Mouse (Mus musculus) hindbrain, embryonic 12.5 days (tissue): ENCODE measurements around the gene Ube2j2. TPM values are rescaled to one million over a fixed set of nuclear protein-coding genes. Genes with fewer than 3 reads are reported as not detected.

Source experiments
- ATAC-seq: fragments of 200-750 bp; cut with Nextera tagmentation; 2 replicates; pipeline ENCODE4 v1.8.0; 2017; ENCODE audit warnings: moderate TSS enrichment; ENCODE audit not compliant: low FRiP score
- H3K27ac ChIP-seq: fragments of 300-500 bp; sonication (generic); 2 replicates; pipeline ENCODE4 v1.5.1; 2016; ENCODE audit warnings: mild to moderate bottlenecking
- H3K27me3 ChIP-seq: fragments of 300-500 bp; sonication (generic); 2 replicates; pipeline ENCODE4 v1.6.1; 2016; ENCODE audit warnings: mild to moderate bottlenecking
- H3K36me3 ChIP-seq: fragments of 300-500 bp; sonication (generic); 2 replicates; pipeline ENCODE4 v1.6.1; 2016; ENCODE audit warnings: mild to moderate bottlenecking
- H3K4me1 ChIP-seq: fragments of 300-500 bp; sonication (generic); 2 replicates; pipeline ENCODE4 v1.6.1; 2016
- H3K4me2 ChIP-seq: fragments of 300-500 bp; sonication (generic); replicated peaks from 2 replicates; pipeline ENCODE4 v1.6.1; 2016; ENCODE audit warnings: mild to moderate bottlenecking
- H3K4me3 ChIP-seq: fragments of 300-500 bp; sonication (generic); 2 replicates; pipeline ENCODE4 v1.5.1; 2016; ENCODE audit warnings: mild to moderate bottlenecking
- H3K9ac ChIP-seq: fragments of 300-500 bp; sonication (generic); 2 replicates; pipeline ENCODE4 v1.6.1; 2016; ENCODE audit warnings: mild to moderate bottlenecking, moderate library complexity
- H3K9me3 ChIP-seq: fragments of 300-500 bp; sonication (generic); replicated peaks from 2 replicates; pipeline ENCODE4 v1.6.1; 2016; ENCODE audit warnings: mild to moderate bottlenecking
- WGBS: fragments of 180-500 bp; shearing (Covaris S2); methylation state at CpG from one replicate; pipeline ENCODE4 v1.1.7; 2016; 5-methylcytosine and 5-hydroxymethylcytosine counted together
- polyA plus RNA-seq: library from polyadenylated mRNA; unstranded; fragments of >200 nt; fragmentation: Nextera tagmentation; extraction: Ambion mirVana; gene quantifications from 2 replicates; pipeline ENCODE4 v1.2.1, GENCODE M21; 2016

Gene Ube2j2
- polyA plus RNA-seq, 1 experiment from 2014 or later: 149 TPM

DNA sequence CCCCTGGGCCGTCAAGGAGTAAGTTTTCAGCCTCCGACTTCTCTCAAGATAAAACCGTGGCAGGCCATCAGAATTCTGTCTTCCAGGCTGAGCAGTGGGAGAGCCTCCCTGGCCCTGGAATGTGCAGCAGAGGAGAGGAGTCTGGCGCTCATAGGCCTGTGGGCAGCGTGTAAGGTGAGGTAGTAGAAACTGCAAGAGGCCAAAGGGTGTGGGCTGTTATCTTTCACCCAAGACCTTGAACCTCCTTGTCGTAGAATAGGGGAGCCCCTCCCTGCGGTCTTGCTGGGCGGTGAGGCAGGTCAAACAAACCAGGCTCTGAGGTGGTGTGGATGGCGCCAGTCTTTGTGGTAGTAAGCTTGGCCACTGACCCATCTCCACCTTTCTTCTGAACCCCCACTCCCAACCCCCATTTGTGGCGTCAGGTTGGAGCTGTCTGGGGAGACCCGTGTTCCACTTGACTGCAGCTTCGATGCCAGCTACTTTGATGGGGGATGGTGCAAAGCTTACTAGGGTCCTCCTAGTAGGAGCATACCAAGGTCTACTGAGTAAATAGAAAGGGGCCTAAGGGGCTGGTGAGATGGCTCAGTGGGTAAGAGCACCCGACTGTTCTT lies 25.5 kb downstream of the Ube2j2 start:
- H3K4me1 ChIP-seq: no peaks in the 10 kb centered on the region
- H3K9me3 ChIP-seq: no peaks in the 10 kb centered on the region
- H3K4me2 ChIP-seq: no peak overlapping the region
- H3K4me3 ChIP-seq: no peak overlapping the region
- H3K27me3 ChIP-seq: no peaks in the 10 kb centered on the region
- peaks cover 24% of the 10 kb centered on the region for H3K36me3 ChIP-seq
- no peak for ATAC-seq
- H3K9ac ChIP-seq: no peak overlapping the region
- 83% methylated on average over 13 of the region's 13 CpGs for WGBS
- no peak overlapping the region for H3K27ac ChIP-seq

DNA sequence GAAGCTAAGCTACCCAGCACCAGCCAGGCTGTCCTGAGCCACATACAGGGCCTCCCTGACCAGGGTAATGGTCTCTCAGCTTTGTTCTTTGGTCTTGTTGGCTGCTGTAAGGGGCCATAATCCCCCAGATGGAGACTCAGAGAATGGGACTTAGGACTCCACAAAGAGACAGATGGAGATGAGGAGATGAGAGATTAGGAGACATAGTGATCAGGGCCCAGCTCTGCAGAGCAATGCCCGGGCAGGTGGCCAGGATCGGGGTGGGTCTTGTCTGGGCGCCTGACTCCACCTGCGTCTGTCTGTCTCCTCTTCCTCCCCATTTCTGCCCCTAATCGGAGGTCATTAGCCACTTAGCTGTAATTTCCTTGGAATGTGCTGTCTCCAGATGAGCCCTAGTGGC lies 26.7 kb downstream of the Ube2j2 start:
- 89% methylated on average over 5 of the region's 5 CpGs for WGBS
- Histone ChIP-seq H3K9me3 (no peaks in the 10 kb centered on the region), H3K4me2 (no peak overlapping the region), H3K9ac (no peak overlapping the region), H3K4me3 (no peak overlapping the region), H3K4me1 (no peaks in the 10 kb centered on the region), H3K27ac (no peak overlapping the region), H3K27me3 (no peaks in the 10 kb centered on the region), H3K36me3 (peaks cover 14% of the 10 kb centered on the region)
- ATAC-seq: no peak

DNA sequence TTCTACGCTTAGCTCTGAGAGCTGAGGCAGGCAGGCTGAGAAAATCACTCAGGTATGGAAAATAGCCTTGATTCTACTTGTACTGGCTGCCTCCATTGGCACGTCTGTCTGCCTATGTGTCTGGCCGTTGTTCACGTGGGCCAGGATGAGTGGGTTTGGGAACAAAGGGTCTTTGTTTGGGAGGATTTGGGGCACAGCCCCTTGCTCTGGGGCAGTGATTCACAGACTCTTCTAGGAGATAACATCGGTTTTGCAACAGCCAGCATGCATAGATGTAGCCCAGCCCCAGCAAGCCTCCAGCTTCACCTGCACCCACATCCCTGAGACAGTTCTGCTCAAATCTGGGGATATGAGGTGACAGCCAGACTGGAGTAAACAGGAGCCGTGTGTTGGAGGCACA lies 29.0 kb downstream of the Ube2j2 start:
- 66% methylated on average over 6 of the region's 6 CpGs for WGBS
- no peak overlapping the region for H3K9ac ChIP-seq
- H3K9me3 ChIP-seq: peaks cover 4% of the 10 kb centered on the region; the same call in 1 of the 2 replicates
- H3K4me3 ChIP-seq: no peak overlapping the region
- no peak overlapping the region for H3K4me2 ChIP-seq
- no peaks in the 10 kb centered on the region for H3K27me3 ChIP-seq
- ATAC-seq: no peak
- no peaks in the 10 kb centered on the region for H3K4me1 ChIP-seq
- H3K27ac ChIP-seq: no peak overlapping the region
- no peaks in the 10 kb centered on the region for H3K36me3 ChIP-seq

DNA sequence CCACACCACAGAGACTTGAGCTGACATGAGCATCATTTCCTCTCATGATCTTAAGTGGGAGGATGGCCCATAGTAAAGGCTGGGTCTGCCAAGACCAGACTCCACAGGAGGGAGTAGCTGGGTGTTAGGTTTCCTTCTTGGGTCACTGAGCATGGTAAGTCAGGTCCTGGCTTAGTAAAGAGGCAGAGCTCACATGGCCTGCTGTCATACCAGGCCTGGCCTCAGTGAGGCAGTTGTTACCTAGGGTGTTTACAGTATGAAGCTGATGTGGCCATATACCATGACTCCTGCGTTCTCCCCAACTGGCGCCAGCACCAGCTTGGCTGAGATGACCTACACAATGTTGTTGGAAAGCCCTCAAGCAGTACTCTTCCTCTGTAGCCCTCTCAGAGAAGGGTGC lies 29.6 kb downstream of the Ube2j2 start:
- Histone ChIP-seq H3K4me1 (no peaks in the 10 kb centered on the region), H3K4me2 (no peak overlapping the region), H3K27ac (no peak overlapping the region), H3K9ac (no peak overlapping the region), H3K4me3 (no peak overlapping the region), H3K36me3 (no peaks in the 10 kb centered on the region), H3K27me3 (no peaks in the 10 kb centered on the region), H3K9me3 (peaks cover 4% of the 10 kb centered on the region; the same call in 1 of the 2 replicates)
- 86% methylated on average over 2 of the region's 2 CpGs for WGBS
- ATAC-seq: no peak

DNA sequence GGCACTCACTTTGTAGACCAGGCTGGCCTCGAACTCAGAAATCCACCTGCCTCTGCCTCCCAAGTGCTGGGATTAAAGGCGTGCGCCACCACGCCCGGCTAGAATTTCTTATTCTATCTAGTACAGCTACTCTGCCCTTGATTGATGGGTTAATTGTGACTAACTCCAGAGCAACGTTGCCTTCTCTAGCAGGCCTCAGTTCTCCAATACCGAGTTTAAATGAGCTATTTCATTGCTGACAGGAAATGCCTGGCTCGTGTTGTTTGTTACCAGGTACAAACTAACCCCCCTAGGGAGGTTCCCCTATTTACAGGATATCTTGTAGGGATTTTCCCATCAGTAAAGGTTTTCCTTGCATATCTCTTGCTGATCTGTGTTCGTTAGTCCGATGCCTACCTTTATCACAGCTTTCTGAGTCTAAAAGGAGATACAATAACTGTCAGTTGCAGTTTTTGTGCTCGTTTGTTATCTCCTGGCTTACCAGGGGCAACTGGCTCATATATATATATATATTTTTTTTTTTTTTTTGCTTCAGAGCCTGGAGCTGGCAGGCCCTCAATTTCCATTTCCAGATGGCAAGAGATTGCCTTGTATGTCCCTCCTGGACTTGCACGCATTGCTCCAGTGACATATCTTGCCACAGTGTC lies 37.9 kb downstream of the Ube2j2 start:
- Histone ChIP-seq H3K9me3 (peaks cover 4% of the 10 kb centered on the region; the same call in 1 of the 2 replicates), H3K4me2 (no peak overlapping the region), H3K4me3 (no peak overlapping the region), H3K4me1 (peaks cover 7% of the 10 kb centered on the region; the same call in 1 of the 2 replicates), H3K27me3 (no peaks in the 10 kb centered on the region), H3K9ac (no peak overlapping the region), H3K27ac (no peak overlapping the region), H3K36me3 (no peaks in the 10 kb centered on the region)
- 84% methylated on average over 12 of the region's 12 CpGs for WGBS
- ATAC-seq: no peak

DNA sequence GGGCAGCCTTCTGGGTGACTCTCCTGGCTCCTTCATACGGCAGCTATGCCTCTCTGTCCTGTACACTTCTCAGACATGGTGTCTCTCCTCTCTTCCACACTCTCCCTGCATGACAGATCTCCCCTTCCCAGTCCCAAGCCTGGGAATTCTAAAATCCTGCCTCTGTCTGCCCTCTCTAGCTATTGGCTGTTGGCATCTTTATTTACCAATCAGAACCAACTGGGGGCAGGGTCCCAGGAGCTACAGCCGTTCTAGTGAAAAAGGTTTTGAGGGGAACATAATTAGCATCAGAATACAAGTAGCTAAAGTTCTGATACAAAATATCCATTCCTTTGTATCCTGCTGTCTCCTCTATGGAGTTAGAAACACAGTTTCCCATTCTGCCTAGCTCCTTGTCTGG lies 40.2 kb downstream of the Ube2j2 start:
- no peak for ATAC-seq
- Histone ChIP-seq H3K4me1 (peaks cover 7% of the 10 kb centered on the region; the same call in 1 of the 2 replicates), H3K9me3 (no peaks in the 10 kb centered on the region), H3K4me2 (no peak overlapping the region), H3K9ac (no peak overlapping the region), H3K4me3 (no peak overlapping the region), H3K36me3 (no peaks in the 10 kb centered on the region), H3K27me3 (no peaks in the 10 kb centered on the region), H3K27ac (no peak overlapping the region)
- 13% methylated on average over 2 of the region's 2 CpGs for WGBS

DNA sequence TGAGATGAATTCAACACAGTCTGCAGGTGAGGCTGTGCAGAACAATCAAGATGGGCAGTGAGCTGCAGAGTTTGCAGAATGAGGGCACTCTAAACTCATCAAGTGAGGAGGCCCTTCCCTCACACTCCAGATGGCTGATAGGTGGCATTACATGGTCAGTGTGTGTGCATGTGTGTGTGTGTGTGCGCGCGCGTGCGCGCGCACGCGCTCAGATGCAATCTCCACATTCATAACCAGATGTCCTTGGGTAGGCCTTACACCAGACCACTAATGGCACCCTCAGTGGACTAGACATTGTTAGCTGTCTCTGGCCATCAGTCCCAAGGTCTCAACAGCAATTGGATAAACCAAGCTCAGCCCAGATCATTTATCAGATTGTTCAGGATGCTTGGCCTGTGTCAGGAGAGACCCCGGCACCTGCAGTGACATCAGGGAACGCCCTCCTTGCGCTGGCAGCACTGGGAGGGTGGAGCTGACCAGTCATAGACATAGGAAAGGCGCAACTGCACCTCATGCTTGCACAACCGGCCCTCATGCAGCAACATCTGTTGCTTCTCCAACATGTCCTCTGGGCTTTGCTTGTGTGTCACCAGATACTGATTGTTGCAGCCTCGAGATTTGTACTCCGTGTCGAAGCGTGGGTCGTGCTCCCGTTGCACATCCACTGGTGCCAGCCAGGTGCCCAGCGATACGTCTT lies 47.7 kb downstream of the Ube2j2 start:
- H3K9ac ChIP-seq: peak overlapping the region; percentile 77
- 91% methylated on average over 22 of the region's 22 CpGs for WGBS
- H3K27me3 ChIP-seq: no peaks in the 10 kb centered on the region
- peak overlapping the region; percentile 96 for H3K4me2 ChIP-seq
- H3K36me3 ChIP-seq: peaks cover 3% of the 10 kb centered on the region
- peak overlapping the region; percentile 95 for H3K27ac ChIP-seq
- peak overlapping the region; percentile 62 for H3K4me3 ChIP-seq
- H3K4me1 ChIP-seq: peaks cover 22% of the 10 kb centered on the region
- 0 out of 2 replicates have a peak, but pooled peaks have one; percentile 0 for ATAC-seq
- H3K9me3 ChIP-seq: no peaks in the 10 kb centered on the region

DNA sequence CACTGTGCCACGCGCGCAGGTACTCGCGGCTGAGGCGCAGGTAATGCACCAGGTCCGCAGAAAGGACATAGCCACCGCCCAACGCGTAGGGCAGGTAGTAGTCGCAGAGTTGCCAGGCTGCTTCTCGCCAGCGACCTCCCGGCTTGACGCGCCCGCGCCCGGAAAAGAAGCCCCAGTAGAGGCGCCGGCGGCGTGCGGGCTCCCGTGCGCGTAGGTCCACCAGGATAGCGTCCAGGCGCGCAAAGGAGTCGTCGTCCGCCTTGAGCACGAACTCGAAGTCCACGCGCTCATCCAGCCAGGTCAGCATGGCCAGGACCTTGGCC lies 48.2 kb downstream of the Ube2j2 start:
- Histone ChIP-seq H3K9ac (peak overlapping the region; percentile 77), H3K36me3 (peaks cover 6% of the 10 kb centered on the region), H3K27me3 (no peaks in the 10 kb centered on the region), H3K4me2 (peak overlapping the region; percentile 96), H3K4me3 (peak overlapping the region; percentile 62), H3K4me1 (peaks cover 22% of the 10 kb centered on the region), H3K9me3 (no peaks in the 10 kb centered on the region), H3K27ac (peak overlapping the region; percentile 95)
- no peak; the same call in 1 of the 2 replicates for ATAC-seq
- WGBS: 27% methylated on average over 37 of the region's 37 CpGs

DNA sequence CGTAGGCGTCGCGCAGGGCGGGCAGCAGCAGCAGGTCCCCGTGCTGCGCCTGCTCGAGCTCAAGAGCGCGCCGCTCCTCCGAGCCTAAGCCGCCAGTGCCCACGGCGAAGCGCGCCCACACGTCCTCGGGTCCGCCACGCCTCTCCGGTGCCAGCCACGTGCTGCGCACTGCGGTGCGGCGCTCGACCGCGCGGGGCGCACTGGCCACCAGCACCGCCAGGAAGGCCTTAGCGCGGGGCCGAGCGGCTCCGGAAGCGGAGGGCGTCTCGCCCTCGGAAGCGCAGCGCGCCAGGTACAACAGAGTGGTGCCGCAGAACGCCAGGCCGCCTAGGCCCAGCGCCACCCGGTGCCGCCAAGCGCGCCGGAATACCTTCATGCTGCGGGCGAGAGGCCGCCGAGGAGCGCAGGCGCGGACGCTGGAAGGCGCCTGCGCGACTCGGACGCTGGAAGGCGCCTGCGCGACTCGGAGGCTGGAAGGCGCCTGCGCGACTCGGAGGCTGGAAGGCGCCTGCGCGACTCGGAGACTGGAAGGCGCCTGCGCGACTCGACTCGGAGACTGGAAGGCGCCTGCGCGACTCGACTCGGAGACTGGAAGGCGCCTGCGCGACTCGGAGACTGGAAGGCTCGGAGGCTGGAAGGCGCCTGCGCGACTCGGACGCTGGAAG lies 48.7 kb downstream of the Ube2j2 start, which contains the start of the genes B3galt6 and Sdf4:
Gene B3galt6 (minus strand): TSS at position 409 of the 665 bp plus-strand sequence.
Gene Sdf4 (plus strand): TSS at position 632 of the 665 bp plus-strand sequence.
- no peaks in the 10 kb centered on the region for H3K27me3 ChIP-seq
- peaks cover 22% of the 10 kb centered on the region for H3K4me1 ChIP-seq
- peak within 1 kb of the TSS; percentile 95 for H3K27ac ChIP-seq
- peak; percentile 89 for ATAC-seq
- H3K4me3 ChIP-seq: peak within 1 kb of the TSS; percentile 62
- WGBS: under 1% methylated on average over 99 of the region's 99 CpGs
- peak within 1 kb of the TSS; percentile 96 for H3K4me2 ChIP-seq
- no peaks in the 10 kb centered on the region for H3K9me3 ChIP-seq
- H3K36me3 ChIP-seq: peaks cover 8% of the 10 kb centered on the region
- peak within 1 kb of the TSS; percentile 81 for H3K9ac ChIP-seq

DNA sequence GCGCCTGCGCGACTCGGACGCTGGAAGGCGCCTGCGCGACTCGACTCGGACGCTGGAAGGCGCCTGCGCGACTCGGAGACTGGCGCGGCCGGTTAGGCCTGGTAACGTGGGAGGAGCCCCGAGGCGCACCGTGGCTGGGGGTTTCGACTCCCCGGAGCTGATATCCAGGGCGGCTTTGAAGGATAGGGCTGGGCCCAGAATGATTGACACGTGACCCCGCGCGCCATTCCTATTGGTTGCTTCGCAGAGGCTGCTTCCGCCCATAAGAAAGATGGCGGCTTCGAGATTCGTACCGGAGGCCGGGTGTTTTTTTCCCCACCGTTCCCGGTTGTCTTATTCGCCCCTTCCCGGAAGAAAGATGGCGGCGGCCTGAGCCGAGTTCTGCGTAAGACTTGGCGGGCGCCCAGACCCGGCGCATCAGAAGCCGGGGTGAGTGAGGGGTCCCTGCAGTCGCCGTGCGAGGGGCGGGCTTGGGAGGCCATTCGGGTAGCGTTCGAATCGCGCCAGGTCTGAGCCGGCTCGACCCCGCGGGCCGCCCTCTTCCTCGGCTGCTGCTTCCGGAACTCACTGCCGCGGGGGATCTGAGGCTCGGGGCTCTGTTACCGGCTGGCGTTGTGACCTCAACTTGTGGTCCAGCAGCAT lies 49.4 kb downstream of the Ube2j2 start:
- Histone ChIP-seq H3K9ac (peak overlapping the region; percentile 81), H3K27ac (peak overlapping the region; percentile 95), H3K9me3 (no peaks in the 10 kb centered on the region), H3K4me2 (peak overlapping the region; percentile 75), H3K36me3 (peaks cover 12% of the 10 kb centered on the region), H3K4me1 (peaks cover 22% of the 10 kb centered on the region), H3K4me3 (peak overlapping the region; percentile 62), H3K27me3 (no peaks in the 10 kb centered on the region)
- ATAC-seq: peak; percentile 82
- under 1% methylated on average over 70 of the region's 70 CpGs for WGBS

DNA sequence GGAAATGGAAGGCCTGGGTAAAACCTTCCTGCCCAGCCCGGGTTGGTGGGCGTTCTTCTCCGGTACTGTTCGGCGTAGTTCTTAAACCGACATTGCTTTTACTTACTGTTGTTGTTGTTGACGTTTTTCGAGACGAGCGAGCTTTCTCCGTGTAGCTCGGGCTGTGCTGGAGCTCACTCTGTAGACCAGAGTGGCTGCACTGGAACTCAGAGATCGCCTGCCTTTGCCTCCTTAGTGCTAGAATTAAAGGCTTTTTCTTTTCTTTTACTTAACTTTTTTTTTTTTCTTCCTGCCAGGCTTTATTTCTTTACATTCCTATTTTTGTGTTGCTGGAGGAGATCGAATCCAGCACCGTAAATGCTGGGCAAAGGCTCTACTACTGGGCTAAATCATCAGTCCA lies 50.0 kb downstream of the Ube2j2 start:
- H3K27ac ChIP-seq: peak overlapping the region; percentile 95
- peak overlapping the region; percentile 81 for H3K9ac ChIP-seq
- WGBS: 6% methylated on average over 15 of the region's 15 CpGs
- H3K27me3 ChIP-seq: no peaks in the 10 kb centered on the region
- ATAC-seq: no peak
- peak overlapping the region; percentile 75 for H3K4me2 ChIP-seq
- peaks cover 22% of the 10 kb centered on the region for H3K4me1 ChIP-seq
- peak overlapping the region; percentile 62 for H3K4me3 ChIP-seq
- H3K36me3 ChIP-seq: peaks cover 18% of the 10 kb centered on the region
- H3K9me3 ChIP-seq: no peaks in the 10 kb centered on the region

DNA sequence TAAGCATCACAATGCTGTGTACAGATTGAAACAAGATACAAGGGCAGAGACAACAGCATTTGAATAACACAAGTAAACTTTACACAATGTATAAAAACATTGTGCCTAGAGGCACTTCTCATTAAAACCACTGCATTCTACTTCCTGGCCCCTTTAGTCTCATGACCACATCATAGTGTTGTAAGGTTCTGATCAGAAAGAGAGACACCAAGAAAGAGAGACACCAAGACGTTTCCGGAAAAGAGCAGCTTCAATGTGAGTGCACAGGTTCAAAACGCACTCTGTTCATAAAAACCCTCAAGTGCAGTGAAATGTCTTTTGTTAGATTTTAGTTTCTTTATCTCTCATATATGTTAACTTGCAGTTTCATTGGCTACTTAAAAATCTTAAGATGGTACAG lies 60.5 kb downstream of the Ube2j2 start:
- Histone ChIP-seq H3K9me3 (no peaks in the 10 kb centered on the region), H3K9ac (no peak overlapping the region), H3K27ac (no peak overlapping the region), H3K4me3 (no peak overlapping the region), H3K36me3 (peaks cover 91% of the 10 kb centered on the region), H3K4me2 (no peak overlapping the region), H3K4me1 (no peaks in the 10 kb centered on the region), H3K27me3 (no peaks in the 10 kb centered on the region)
- WGBS: 90% methylated on average over 3 of the region's 3 CpGs
- no peak for ATAC-seq
